Mouse (Mus musculus) heart, embryonic 15.5 days (tissue): ENCODE measurements around the gene Ovol1. TPM values are rescaled to one million over a fixed set of nuclear protein-coding genes. Genes with fewer than 3 reads are reported as not detected.
A peak's percentile ranks its signal among the peaks of the same experiment; 100 is the strongest.

Experiments used
- ATAC-seq: fragments of 200-750 bp; cut with Nextera tagmentation; replicated peaks from 2 replicates; pipeline ENCODE4 v1.8.0; 2017; ENCODE audit warnings: low read depth, moderate TSS enrichment; ENCODE audit not compliant: insufficient number of reproducible peaks, insufficient read depth, low FRiP score
- H3K27ac ChIP-seq: fragments of 300-500 bp; sonication (generic); 2 replicates; pipeline ENCODE4 v1.5.1; 2015; ENCODE audit warnings: mild to moderate bottlenecking, inconsistent platforms
- H3K27me3 ChIP-seq: fragments of 300-500 bp; sonication (generic); 2 replicates; pipeline ENCODE4 v1.6.1; 2015; ENCODE audit warnings: inconsistent platforms
- H3K36me3 ChIP-seq: fragments of 300-500 bp; sonication (generic); 2 replicates; pipeline ENCODE4 v1.6.1; 2015; ENCODE audit warnings: mild to moderate bottlenecking, inconsistent platforms
- H3K4me1 ChIP-seq: fragments of 300-500 bp; sonication (generic); replicated peaks from 2 replicates; pipeline ENCODE4 v1.6.1; 2015; ENCODE audit warnings: inconsistent platforms
- H3K4me2 ChIP-seq: fragments of 300-500 bp; sonication (generic); 2 replicates; pipeline ENCODE4 v1.6.1; 2015; ENCODE audit warnings: inconsistent platforms, mild to moderate bottlenecking, moderate library complexity
- H3K4me3 ChIP-seq: fragments of 300-500 bp; sonication (generic); 2 replicates; pipeline ENCODE4 v1.5.1; 2015; ENCODE audit warnings: mild to moderate bottlenecking, inconsistent platforms
- H3K9ac ChIP-seq: fragments of 300-500 bp; sonication (generic); 2 replicates; pipeline ENCODE4 v1.6.1; 2015; ENCODE audit warnings: mild to moderate bottlenecking, inconsistent platforms
- H3K9me3 ChIP-seq: fragments of 300-500 bp; sonication (generic); replicated peaks from 2 replicates; pipeline ENCODE4 v1.6.1; 2016; ENCODE audit warnings: inconsistent platforms
- WGBS: fragments of 180-500 bp; shearing (Covaris S2); methylation state at CpG from one replicate; pipeline ENCODE4 v1.1.7; 2015; ENCODE audit warnings: mixed read lengths; 5-methylcytosine and 5-hydroxymethylcytosine counted together
- polyA plus RNA-seq: library from polyadenylated mRNA; unstranded; fragments of >200 nt; fragmentation: Nextera tagmentation; extraction: Ambion mirVana; gene quantifications from 2 replicates; pipeline ENCODE4 v1.2.1, GENCODE M21; 2015

Ovol1 gene
- 0.25 and 0.87 TPM in 2 replicates for polyA plus RNA-seq

GRCm38 (mm10) chr19:5560457-5561041 is at the start of gene Ovol1:
Gene Ovol1, minus strand, starts transcription at chr19:5560646.
- Histone ChIP-seq H3K9ac (peak within 1 kb of the TSS; percentile 35), H3K9me3 (no peaks in the 10 kb centered on the region), H3K27me3 (peaks cover 94% of the 10 kb centered on the region), H3K4me1 (peaks cover 18% of the 10 kb centered on the region), H3K27ac (no peak within 1 kb of the TSS), H3K4me3 (peak within 1 kb of the TSS; percentile 41), H3K4me2 (peak within 1 kb of the TSS; percentile 65), H3K36me3 (no peaks in the 10 kb centered on the region)
- peak; percentile 44; the same call in 1 of the 2 replicates for ATAC-seq
- 1% methylated on average over 57 of the region's 57 CpGs for whole genome bisulfite sequencing

- Histone ChIP-seq H3K27me3 (no peaks in the 10 kb centered on the region; the same call in 1 of the 2 replicates), H3K4me1 (peaks cover 16% of the 10 kb centered on the region), H3K27ac (peak within 1 kb of the TSS; percentile 99), H3K9ac (peak within 1 kb of the TSS; percentile 84), H3K4me2 (peak within 1 kb of the TSS; percentile 80), H3K4me3 (peak within 1 kb of the TSS; percentile 85), H3K9me3 (no peaks in the 10 kb centered on the region), H3K36me3 (peaks cover 41% of the 10 kb centered on the region)
- ATAC-seq = peak; percentile 91
- under 1% methylated on average over 48 of the region's 55 CpGs for WGBS
Measured at GRCm38 (mm10) chr19:5609547-5610404, 49.3 kb upstream of the Ovol1 start, which contains the start of gene Kat5. Gene Kat5, minus strand, starts transcription at chr19:5610237.

- Histone ChIP-seq H3K4me3 (peak overlapping the region; percentile 85), H3K27me3 (no peaks in the 10 kb centered on the region; the same call in 1 of the 2 replicates), H3K9me3 (no peaks in the 10 kb centered on the region), H3K4me2 (peak overlapping the region; percentile 80), H3K27ac (peak overlapping the region; percentile 99), H3K4me1 (peaks cover 16% of the 10 kb centered on the region), H3K9ac (peak overlapping the region; percentile 84), H3K36me3 (peaks cover 47% of the 10 kb centered on the region)
- no peak for ATAC-seq
- WGBS = 52% methylated on average over 10 of the region's 10 CpGs
Measured at GRCm38 (mm10) chr19:5609171-5609546, 48.7 kb upstream of the Ovol1 start.

GRCm38 (mm10) chr19:5608707-5609106 is 48.3 kb upstream of the Ovol1 start:
- Histone ChIP-seq H3K36me3 (peaks cover 52% of the 10 kb centered on the region), H3K9ac (peak overlapping the region; percentile 84; the same call in 1 of the 2 replicates), H3K27me3 (no peaks in the 10 kb centered on the region), H3K9me3 (no peaks in the 10 kb centered on the region), H3K4me2 (peak overlapping the region; percentile 80), H3K4me3 (peak overlapping the region; percentile 85), H3K4me1 (peaks cover 16% of the 10 kb centered on the region), H3K27ac (no peak overlapping the region)
- no peak for ATAC-seq
- WGBS = 96% methylated on average over 13 of the region's 13 CpGs

GRCm38 (mm10) chr19:5607705-5608410 is 47.4 kb upstream of the Ovol1 start:
- ATAC-seq = no peak
- Histone ChIP-seq H3K27ac (no peak overlapping the region), H3K4me2 (no peak overlapping the region), H3K27me3 (no peaks in the 10 kb centered on the region), H3K4me1 (peaks cover 23% of the 10 kb centered on the region), H3K9me3 (no peaks in the 10 kb centered on the region), H3K36me3 (peaks cover 60% of the 10 kb centered on the region), H3K4me3 (no peak overlapping the region), H3K9ac (no peak overlapping the region)
- WGBS = 92% methylated on average over 26 of the region's 26 CpGs

GRCm38 (mm10) chr19:5606196-5606595 is 45.8 kb upstream of the Ovol1 start:
- no peak overlapping the region for H3K9ac ChIP-seq
- no peak overlapping the region for H3K27ac ChIP-seq
- H3K4me2 ChIP-seq = no peak overlapping the region
- no peaks in the 10 kb centered on the region for H3K9me3 ChIP-seq
- no peak for ATAC-seq
- no peak overlapping the region for H3K4me3 ChIP-seq
- H3K4me1 ChIP-seq = peaks cover 35% of the 10 kb centered on the region
- WGBS = 70% methylated on average over 8 of the region's 8 CpGs
- no peaks in the 10 kb centered on the region for H3K27me3 ChIP-seq
- peaks cover 61% of the 10 kb centered on the region for H3K36me3 ChIP-seq

DNA sequence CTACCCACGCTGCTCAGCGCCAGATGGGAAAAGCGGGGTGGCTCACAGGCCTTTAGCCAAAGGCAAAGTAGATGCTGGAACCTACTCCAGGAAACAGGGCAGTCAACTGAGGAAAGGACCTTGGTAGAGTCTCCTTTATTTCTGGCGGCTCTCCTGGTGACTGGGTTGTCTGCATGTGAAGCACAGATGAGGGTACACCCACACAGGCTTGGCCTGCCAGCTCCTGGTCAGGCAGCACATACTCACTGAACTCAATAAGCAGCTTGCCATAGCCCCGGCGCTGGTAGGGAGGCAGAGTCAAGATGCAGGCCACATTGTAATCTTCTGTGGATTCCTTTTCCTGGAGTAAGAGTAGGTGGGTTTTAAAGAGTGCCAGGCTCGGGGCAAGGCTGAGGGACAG is 44.7 kb upstream of the Ovol1 start:
- 89% methylated on average over 7 of the region's 7 CpGs for WGBS
- Histone ChIP-seq H3K4me3 (no peak overlapping the region), H3K27me3 (no peaks in the 10 kb centered on the region)

DNA sequence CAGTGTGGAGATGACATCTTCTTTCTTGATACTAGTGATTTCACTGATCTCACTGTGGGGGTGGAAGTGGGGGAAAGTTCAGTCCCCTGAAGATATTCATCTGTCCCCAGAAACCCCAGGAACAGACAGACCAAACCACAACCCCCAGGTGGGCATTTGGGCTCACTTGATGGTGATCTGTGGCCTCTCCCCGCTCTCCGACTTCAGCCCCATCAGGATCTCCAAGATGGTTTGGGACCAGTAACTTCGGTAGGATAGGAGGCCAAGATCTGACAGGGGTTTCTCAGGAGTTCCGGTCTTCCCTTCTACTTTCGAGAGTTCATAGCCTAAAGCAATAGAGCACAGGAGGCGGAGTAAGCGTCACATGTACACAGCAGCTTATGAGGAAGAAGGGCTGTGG is 43.2 kb upstream of the Ovol1 start:
- Histone ChIP-seq H3K9me3 (no peaks in the 10 kb centered on the region), H3K9ac (0 out of 2 replicates have a peak overlapping the region, but pooled peaks have one; percentile 4), H3K27ac (no peak overlapping the region), H3K4me3 (peak overlapping the region; percentile 81; the same call in 1 of the 2 replicates), H3K4me1 (peaks cover 22% of the 10 kb centered on the region), H3K27me3 (no peaks in the 10 kb centered on the region), H3K4me2 (no peak overlapping the region), H3K36me3 (peaks cover 59% of the 10 kb centered on the region)
- 88% methylated on average over 7 of the region's 7 CpGs for WGBS
- no peak for ATAC-seq

More for the DNA sequence above, 44.7 kb upstream of the Ovol1 start:
- no peak for ATAC-seq
- peaks cover 30% of the 10 kb centered on the region for H3K4me1 ChIP-seq
- no peak overlapping the region for H3K9ac ChIP-seq
- H3K4me2 ChIP-seq = no peak overlapping the region
- H3K36me3 ChIP-seq = peaks cover 61% of the 10 kb centered on the region
- no peak overlapping the region for H3K27ac ChIP-seq
- no peaks in the 10 kb centered on the region for H3K9me3 ChIP-seq

GRCm38 (mm10) chr19:5601752-5602541 is 41.5 kb upstream of the Ovol1 start, which contains the start of gene Rnaseh2c:
Gene Rnaseh2c, plus strand, starts transcription at chr19:5601873.
- Histone ChIP-seq H3K4me3 (peak within 1 kb of the TSS; percentile 81), H3K36me3 (peaks cover 42% of the 10 kb centered on the region), H3K9me3 (no peaks in the 10 kb centered on the region), H3K27ac (peak within 1 kb of the TSS; percentile 88), H3K4me1 (peaks cover 20% of the 10 kb centered on the region), H3K9ac (peak within 1 kb of the TSS; percentile 89), H3K27me3 (no peaks in the 10 kb centered on the region), H3K4me2 (peak within 1 kb of the TSS; percentile 94)
- WGBS = under 1% methylated on average over 64 of the region's 64 CpGs
- peak; percentile 66 for ATAC-seq

GRCm38 (mm10) chr19:5599224-5599623 is 38.8 kb upstream of the Ovol1 start:
- Histone ChIP-seq H3K27ac (no peak overlapping the region), H3K4me1 (peaks cover 20% of the 10 kb centered on the region), H3K27me3 (no peaks in the 10 kb centered on the region), H3K9me3 (no peaks in the 10 kb centered on the region), H3K36me3 (peaks cover 15% of the 10 kb centered on the region), H3K9ac (no peak overlapping the region), H3K4me3 (no peak overlapping the region), H3K4me2 (no peak overlapping the region)
- WGBS = 70% methylated on average over 4 of the region's 4 CpGs
- no peak for ATAC-seq
